Mouse (Mus musculus) urinary bladder, postnatal 4 days (tissue): ENCODE measurements around the gene Csnk1e.

ENCODE experiments used
- DNase-seq, 2 experiments: peaks; one replicate each; pipeline ENCODE4 v3.0.0; 2021 to 2022; ENCODE audit warnings: low spot score in 2 of 2

Gene Csnk1e

GRCm38 (mm10) chr15:79443856-79444410 lies 11.4 kb downstream of the Csnk1e start:
- DNase-seq = no peak

- DNase-seq = no peak
These were observed 12.3 kb downstream of the Csnk1e start for GRCm38 (mm10) chr15:79442961-79443518.

- no peak for DNase-seq
These were observed 13.1 kb downstream of the Csnk1e start for GRCm38 (mm10) chr15:79442257-79442611.

DNA sequence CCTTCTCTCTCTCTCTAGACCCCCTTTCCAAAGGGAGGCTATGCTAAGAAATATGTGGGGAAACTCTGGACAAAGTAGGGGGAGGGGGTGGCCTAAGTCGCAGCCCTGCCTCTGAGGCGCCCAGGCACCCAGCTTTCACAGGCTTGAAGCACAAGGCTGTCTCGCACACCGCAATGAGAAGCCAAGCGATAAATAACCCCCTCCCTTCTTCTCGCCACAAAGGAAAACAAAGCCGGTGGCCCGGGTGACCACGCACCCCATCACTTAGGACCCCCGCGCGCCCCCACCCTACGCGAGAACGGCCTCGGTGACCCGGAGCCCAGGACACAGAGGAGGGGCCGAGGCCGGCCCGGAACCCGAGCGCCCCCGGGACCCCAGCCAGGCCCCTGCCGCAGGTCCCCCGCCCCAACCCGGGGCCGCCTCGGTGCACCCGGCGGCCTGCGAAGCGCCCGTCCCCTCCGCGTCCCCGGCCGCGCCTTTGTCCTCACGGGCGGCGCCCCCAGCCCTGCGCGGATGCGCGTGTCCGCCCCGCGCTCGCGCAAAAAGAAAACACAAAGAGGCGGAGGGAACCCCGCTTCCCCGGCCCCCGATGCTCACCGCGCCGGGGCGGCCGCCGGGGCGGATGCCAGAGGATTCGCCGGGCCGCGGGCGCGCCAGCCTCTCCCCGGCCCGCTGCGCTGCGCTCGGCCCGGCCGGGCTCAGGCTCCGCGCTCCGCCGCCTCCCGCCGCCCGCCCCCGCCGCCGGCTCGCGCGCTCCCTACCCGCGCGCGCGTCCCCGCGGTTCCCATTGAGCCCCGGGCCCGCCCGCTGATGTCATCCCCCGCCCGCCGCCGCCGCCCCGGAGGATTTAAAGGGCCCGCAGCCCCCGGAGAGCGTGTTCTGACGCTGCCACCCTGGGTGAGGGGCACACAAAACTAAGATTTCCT lies 13.8 kb downstream of the Csnk1e start:
- DNase-seq = peak; percentile 68 to 81

- DNase-seq = no peak
These were observed 14.6 kb downstream of the Csnk1e start for GRCm38 (mm10) chr15:79440651-79441330.

DNA sequence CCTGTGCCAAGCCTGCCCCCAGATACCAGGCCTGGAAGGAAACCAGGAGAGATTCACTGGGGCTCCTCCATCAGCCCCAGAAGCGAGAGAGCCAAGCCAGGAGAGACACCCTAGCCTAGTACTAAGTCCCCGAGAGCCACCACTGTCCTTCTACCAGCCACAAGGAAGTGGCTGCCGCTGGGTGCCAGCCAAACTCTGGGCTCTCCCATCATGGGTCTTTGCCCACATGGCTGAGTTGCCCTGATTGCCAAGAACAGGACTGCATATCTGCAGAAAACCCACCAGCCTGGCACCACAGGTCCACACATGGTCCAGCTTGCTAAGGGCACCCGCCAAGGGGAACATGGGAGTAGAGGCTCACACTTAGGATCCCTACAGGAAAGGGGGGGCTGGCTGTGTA lies 15.1 kb downstream of the Csnk1e start:
- no peak for DNase-seq

DNA sequence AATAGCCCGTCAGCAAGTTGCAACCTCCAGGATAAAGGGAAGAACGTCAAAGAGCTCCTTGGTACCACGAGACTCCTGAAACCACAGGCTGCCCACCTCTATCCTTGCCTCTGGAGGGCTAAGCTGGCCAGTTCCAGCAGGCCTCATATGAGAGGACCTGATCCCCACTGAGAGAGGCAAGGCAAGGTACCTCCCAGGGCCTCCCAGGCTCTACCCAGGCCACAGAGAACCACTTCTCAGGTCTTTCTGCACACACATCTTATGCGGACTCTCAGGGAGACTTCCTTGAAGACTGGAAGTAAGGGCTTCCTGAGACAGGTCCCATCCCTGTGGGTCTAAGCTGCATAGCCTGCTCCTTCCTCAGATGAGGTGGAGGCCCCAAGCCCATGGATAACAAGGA lies 16.0 kb downstream of the Csnk1e start:
- no peak for DNase-seq

DNA sequence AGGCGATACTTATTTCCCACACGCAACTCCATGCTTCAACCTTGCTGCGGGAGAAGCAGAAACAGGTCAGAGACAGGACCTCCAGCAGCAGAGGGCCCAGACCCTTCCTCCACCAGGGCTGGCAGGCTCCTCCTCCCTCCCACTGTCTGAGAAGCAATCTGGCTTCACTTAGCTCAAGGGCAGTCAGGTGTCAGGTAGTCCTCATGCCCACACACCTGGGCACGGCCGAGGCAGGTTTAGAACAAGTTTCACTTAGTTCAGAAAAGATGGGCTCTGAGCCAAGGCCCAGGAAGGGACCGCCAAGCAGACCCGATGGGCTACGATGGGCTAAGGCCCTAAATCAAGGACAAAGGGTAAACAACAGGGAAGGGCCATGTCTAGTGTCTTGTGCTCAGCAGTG lies 16.6 kb downstream of the Csnk1e start:
- no peak for DNase-seq

DNA sequence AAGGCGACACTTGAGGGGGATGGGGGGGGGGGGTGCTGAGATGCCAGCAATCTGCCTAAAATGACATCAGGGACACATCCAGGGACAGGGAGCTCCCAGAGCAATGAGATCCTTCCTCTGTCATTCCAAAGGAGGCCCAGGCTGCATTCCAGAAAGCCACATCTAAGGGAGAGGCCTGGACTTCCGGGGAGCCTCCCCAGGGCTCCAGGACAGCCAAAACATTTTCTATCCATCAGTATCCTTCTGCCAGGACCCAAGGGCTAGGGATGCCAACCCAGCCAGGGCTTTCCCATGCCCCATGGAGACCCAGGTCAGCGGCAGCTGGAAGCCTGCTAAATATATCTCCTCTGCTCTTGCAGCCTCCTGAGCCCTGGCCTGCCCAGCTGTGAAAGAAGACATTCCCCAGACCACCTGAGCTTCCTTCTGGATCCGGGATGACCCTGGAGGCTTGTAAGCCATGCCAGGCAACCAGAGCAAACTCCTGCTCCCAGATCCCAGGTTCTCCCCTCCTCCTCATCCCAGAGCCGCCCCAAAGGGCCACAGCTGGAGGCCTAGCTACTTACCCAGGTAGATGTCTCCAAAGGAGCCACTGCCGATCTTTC lies 17.1 kb downstream of the Csnk1e start:
- no peak for DNase-seq

- no peak for DNase-seq
These were observed 17.7 kb downstream of the Csnk1e start for GRCm38 (mm10) chr15:79437541-79438208.

- no peak for DNase-seq
These were observed 18.9 kb downstream of the Csnk1e start for GRCm38 (mm10) chr15:79436481-79436921.

DNA sequence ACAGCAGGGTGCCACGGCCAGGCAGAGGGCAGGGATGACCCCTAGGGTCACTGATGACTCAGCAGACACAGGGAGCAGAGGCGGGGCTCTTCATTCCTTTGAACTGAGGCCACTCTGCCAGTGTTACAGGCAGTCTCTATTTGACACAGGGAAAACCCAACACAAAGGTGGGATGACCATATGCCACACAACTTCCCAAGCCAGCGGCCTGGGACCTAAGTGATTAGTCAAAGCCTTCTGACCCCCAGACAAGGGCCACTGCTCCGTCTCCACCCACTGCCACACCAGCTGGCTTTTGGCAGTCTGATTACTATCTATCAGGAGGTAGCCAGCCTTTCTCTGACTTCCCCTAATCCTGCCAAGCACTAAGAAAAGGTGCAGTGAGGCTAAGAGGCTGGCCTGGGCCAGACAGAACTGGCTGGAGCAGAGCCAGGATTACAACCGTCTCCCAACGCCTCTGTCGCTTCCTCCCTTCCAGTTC lies 20.1 kb downstream of the Csnk1e start:
- DNase-seq = no peak

DNA sequence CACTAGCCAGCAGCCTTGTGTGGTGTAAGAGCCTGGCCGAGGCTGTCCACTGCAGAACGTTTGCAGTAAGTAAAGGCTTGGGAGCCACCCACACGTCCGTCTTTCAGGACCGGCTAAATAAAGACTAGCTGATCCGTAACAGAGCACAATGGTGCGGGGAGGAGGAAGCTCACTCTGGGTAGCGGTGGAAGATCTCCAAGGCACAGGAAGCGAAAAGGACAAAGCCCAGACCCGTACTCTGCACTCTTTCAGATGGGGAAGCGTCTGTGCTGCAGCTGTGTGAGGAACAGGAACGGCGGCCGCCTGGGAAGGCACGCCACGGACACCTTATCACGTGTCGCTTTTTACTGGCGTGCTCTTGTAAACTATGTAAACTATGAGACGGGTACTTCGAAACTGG lies 22.5 kb downstream of the Csnk1e start:
- no peak for DNase-seq

DNA sequence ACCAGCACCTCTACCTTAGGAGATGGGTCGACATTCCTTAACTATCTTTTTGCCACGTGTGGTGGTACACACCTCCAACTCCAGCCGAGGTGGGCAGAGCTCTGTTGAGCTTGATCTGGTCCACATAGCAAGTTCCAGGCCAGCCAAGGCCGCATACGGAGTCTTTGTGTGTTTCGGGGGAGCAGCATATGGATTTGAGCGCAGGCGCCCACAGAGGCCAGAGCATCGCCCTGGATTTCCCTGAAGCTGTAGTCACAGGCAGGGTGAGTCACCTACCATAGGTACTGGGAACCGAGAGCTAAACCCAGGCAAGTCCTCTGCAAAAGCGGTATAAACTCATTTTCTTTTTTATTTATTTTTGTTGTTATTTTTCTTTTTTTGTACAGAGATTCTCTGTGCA lies 23.0 kb downstream of the Csnk1e start:
- no peak for DNase-seq

- no peak for DNase-seq
These were observed 23.4 kb downstream of the Csnk1e start for GRCm38 (mm10) chr15:79431925-79432324.

DNA sequence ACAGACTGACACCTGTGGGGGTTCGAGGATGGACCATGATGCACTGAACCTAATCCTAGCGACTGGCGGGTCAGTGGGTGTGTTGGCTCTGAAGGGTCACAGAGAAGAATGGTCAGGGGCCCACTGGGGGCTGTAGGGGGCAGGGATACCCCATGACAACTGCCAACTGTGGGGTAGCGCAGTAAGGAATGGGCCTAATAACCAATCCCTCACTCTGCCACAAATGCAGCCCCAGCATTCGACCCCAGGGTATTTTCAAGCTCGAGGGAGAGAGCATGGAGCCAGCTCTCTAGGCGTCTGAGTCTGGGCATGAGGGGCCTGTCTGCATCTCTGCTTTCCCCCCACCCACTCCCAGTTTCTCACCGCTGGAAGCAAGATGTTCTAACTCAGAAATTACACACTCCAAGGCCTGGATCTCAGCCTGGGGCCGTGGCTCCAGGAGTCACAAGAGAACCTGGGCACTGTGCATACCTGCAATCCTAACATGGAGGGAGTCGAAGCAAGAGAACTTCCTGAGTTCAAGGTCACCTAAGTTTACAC lies 24.8 kb downstream of the Csnk1e start:
- no peak for DNase-seq

DNA sequence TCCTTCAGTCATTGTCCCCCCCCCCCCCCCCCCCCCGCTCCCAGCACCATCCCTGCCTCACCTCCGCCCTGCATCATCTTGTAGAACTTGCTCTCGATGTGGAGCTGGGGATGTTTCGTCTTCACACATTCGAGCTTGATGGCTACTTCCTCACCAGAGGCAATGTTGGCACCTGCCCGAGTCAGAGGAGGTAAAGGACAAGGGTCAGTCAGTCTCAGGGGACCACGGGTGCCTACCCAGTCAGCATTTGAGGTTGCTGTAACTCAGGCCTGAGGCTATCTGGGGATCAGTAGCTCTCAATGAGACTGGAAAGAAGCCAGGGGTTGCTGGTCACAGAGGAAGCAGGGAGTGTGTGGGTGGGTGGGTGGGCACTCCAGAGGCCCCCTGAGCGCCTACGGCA lies 25.4 kb downstream of the Csnk1e start:
- no peak for DNase-seq

DNA sequence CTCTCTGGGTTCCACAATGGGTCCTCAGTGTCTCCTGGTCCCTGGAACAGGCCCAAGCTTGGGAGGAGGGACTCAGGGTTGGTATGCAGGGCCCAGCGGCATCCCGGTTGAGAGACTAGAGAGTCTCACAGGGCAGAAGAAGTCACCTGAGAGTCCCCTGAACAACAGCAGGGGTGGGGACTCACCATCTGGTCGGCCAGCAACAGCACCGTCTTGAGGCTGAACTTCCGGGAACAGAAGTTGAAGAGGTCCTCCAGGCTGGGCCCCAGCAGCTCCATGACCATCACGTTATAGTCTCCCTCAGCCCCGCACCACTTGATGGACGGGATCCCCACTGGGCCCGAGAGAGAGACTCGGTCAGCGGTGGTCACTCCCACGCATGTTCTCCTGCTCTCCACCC lies 25.8 kb downstream of the Csnk1e start:
- no peak for DNase-seq

- DNase-seq = no peak
These were observed 26.8 kb downstream of the Csnk1e start for GRCm38 (mm10) chr15:79428616-79429015.

GRCm38 (mm10) chr15:79427516-79427915 lies 27.9 kb downstream of the Csnk1e start:
- no peak for DNase-seq

DNA sequence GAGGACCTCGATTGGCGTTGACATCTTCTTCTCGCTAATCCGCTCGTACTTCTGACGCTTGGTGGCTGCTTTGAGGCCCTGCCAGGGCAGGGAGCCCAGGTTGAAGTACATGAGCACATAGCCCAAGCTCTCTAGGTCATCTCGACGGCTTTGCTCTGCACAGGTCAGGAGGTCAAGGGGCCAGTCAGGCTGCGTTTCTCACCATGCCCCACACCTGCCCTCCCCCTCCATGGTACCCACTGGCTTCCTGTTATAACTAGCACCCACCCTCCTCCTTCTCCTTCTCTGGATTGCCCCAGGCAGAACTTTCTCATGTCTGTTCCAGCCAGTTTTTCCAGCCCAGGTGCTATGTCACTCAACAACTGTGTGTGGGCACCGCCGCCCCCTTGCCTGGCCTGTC lies 29.9 kb downstream of the Csnk1e start:
- DNase-seq = no peak
